Mouse (Mus musculus) testis, adult 2 months (tissue): ENCODE data around the gene Zbtb16. TPM values are rescaled to one million over a fixed set of nuclear protein-coding genes. Genes with fewer than 3 reads are reported as not detected.

Experiments
- H3K27ac ChIP-seq: fragments of 200-500 bp; 2 replicates; pipeline ENCODE4 v1.5.1; 2012; ENCODE audit warnings: low read depth, low read length; ENCODE audit not compliant: control insufficient read depth, insufficient read depth
- H3K27me3 ChIP-seq: fragments of 200-500 bp; 2 replicates; pipeline ENCODE4 v1.6.1; 2012; ENCODE audit warnings: mild to moderate bottlenecking, low read length, moderate library complexity; ENCODE audit not compliant: control insufficient read depth, insufficient read depth
- H3K36me3 ChIP-seq: fragments of 200-500 bp; 2 replicates; pipeline ENCODE4 v1.6.1; 2012; ENCODE audit warnings: mild to moderate bottlenecking, low read length; ENCODE audit not compliant: control insufficient read depth, insufficient read depth
- H3K4me1 ChIP-seq: fragments of 200-500 bp; 2 replicates; pipeline ENCODE4 v1.6.1; 2012; ENCODE audit warnings: low read length; ENCODE audit not compliant: control insufficient read depth, insufficient read depth
- H3K4me3 ChIP-seq: fragments of 200-500 bp; 2 replicates; pipeline ENCODE4 v1.5.1; 2012; ENCODE audit warnings: low read depth, mild to moderate bottlenecking, low read length, moderate library complexity, mixed read lengths; ENCODE audit not compliant: control insufficient read depth
- CTCF ChIP-seq: fragments of 200-500 bp; IDR thresholded peaks from 2 replicates; pipeline ENCODE4 v1.5.1; 2012; ENCODE audit warnings: low read depth, mild to moderate bottlenecking, inconsistent platforms, low read length, moderate library complexity; ENCODE audit not compliant: control insufficient read depth, insufficient read depth, insufficient replicate concordance
- POLR2A ChIP-seq: fragments of 200-500 bp; IDR thresholded peaks from 2 replicates; pipeline ENCODE4 v1.6.1; 2012; ENCODE audit warnings: low read depth, mild to moderate bottlenecking, inconsistent platforms, low read length, moderate library complexity; ENCODE audit not compliant: control insufficient read depth
- polyA plus RNA-seq: library from polyadenylated mRNA; depleted of rRNA; stranded (reverse); fragments of >200 nt; gene quantifications from 2 replicates; pipeline ENCODE4 v1.2.3, GENCODE M21; 2012

Gene Zbtb16
- polyA plus RNA-seq, 1 experiment = 2.6 TPM

GRCm38 (mm10) chr9:48819137-48819536, 16.9 kb downstream of the Zbtb16 start:
- peaks cover 2% of the 10 kb centered on the region; the same call in 1 of the 2 replicates for H3K4me1 ChIP-seq

GRCm38 (mm10) chr9:48817907-48818306, 18.1 kb downstream of the Zbtb16 start:
- no peak for TF ChIP-seq CTCF
- no peak for TF ChIP-seq POLR2A
- H3K4me3 ChIP-seq = no peak overlapping the region
- H3K36me3 ChIP-seq = no peaks in the 10 kb centered on the region
- peaks cover 2% of the 10 kb centered on the region; the same call in 1 of the 2 replicates for H3K4me1 ChIP-seq
- no peaks in the 10 kb centered on the region for H3K27me3 ChIP-seq
- no peak overlapping the region for H3K27ac ChIP-seq

More at GRCm38 (mm10) chr9:48819137-48819536, 16.9 kb downstream of the Zbtb16 start:
- Histone ChIP-seq H3K27me3 (no peaks in the 10 kb centered on the region), H3K36me3 (no peaks in the 10 kb centered on the region), H3K4me3 (no peak overlapping the region), H3K27ac (no peak overlapping the region)
- TF ChIP-seq POLR2A = no peak
- no peak for TF ChIP-seq CTCF

- no peak overlapping the region for H3K4me3 ChIP-seq
- H3K27me3 ChIP-seq = no peaks in the 10 kb centered on the region
- H3K4me1 ChIP-seq = peaks cover 2% of the 10 kb centered on the region; the same call in 1 of the 2 replicates
- no peak overlapping the region for H3K27ac ChIP-seq
- H3K36me3 ChIP-seq = no peaks in the 10 kb centered on the region
- TF ChIP-seq POLR2A = no peak
- no peak for TF ChIP-seq CTCF
These were observed 18.6 kb downstream of the Zbtb16 start for GRCm38 (mm10) chr9:48817399-48817793.

- Histone ChIP-seq H3K4me1 (peaks cover 2% of the 10 kb centered on the region; the same call in 1 of the 2 replicates), H3K27me3 (no peaks in the 10 kb centered on the region), H3K4me3 (no peak overlapping the region), H3K27ac (no peak overlapping the region), H3K36me3 (no peaks in the 10 kb centered on the region)
- TF ChIP-seq POLR2A (no peak), CTCF (no peak)
These were observed 19.2 kb downstream of the Zbtb16 start for GRCm38 (mm10) chr9:48816678-48817398.

GRCm38 (mm10) chr9:48816157-48816556, 19.9 kb downstream of the Zbtb16 start:
- TF ChIP-seq CTCF (no peak), POLR2A (no peak)
- H3K27ac ChIP-seq = no peak overlapping the region
- H3K27me3 ChIP-seq = no peaks in the 10 kb centered on the region
- H3K36me3 ChIP-seq = no peaks in the 10 kb centered on the region
- H3K4me3 ChIP-seq = no peak overlapping the region
- peaks cover 2% of the 10 kb centered on the region; the same call in 1 of the 2 replicates for H3K4me1 ChIP-seq

GRCm38 (mm10) chr9:48814881-48815495, 21.0 kb downstream of the Zbtb16 start:
- H3K4me1 ChIP-seq = peaks cover 2% of the 10 kb centered on the region; the same call in 1 of the 2 replicates
- H3K4me3 ChIP-seq = no peak overlapping the region
- no peaks in the 10 kb centered on the region for H3K27me3 ChIP-seq
- H3K36me3 ChIP-seq = no peaks in the 10 kb centered on the region
- no peak for TF ChIP-seq CTCF
- no peak for TF ChIP-seq POLR2A
- H3K27ac ChIP-seq = no peak overlapping the region
